8 mouse cellular contexts compared by ENCODE assay signal in the genomic region with DNA sequence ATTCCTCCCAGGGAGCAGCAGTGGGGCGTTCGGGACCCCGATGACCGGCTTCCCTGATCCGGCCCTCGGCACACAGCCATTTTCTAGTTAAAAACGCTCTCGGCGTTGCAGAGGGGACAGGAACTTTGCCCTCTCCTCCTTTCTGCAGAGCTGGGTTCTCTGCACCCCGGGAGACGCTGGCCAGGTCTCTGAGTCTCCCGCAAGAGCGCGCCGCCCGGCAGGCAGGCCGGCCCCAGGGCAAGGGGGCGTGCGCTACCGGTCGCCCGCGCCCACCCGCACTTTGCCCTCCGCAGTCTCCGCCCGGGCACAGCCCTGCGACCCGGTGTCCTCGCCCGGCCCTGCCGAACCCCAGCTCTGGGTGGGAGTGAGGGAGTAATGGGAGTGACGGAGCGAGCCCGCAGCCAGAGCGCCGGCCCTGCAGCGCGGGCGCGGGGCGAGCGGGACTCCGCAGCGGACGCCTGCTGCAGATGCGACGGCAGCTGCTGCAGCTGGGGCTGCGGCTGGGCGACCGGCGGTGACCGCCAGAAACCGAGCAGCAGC. TPM values are rescaled to one million over a fixed set of nuclear protein-coding genes. Genes with fewer than 3 reads are reported as not detected.
A peak's percentile ranks its signal among the peaks of the same experiment; 100 is the strongest.
DNase-seq lines count a peak whose midpoint lies in the region; ATAC-seq and TF ChIP-seq lines count a peak whose summit lies in the region.

No protein-coding gene starts in this region.

- peak; percentile 25; the same call in 1 of the 2 replicates for ATAC-seq in heart, embryonic 14.5 days (ENCODE audit: insufficient number of reproducible peaks, insufficient read depth, low FRiP score, low read depth)
- ATAC-seq in midbrain, embryonic 12.5 days (ENCODE audit: low FRiP score, low read depth): peak; percentile 72; the same call in 1 of the 2 replicates

- peaks cover 7% of the 10 kb centered on the region; the same call in 1 of the 2 replicates for H3K36me3 ChIP-seq in E14TG2a.4 (ENCODE audit: insufficient read depth, low read length)
- H3K36me3 ChIP-seq in heart, embryonic 14.5 days (ENCODE audit: control insufficient read depth, insufficient read depth, low read length): no peaks in the 10 kb centered on the region
- H3K36me3 ChIP-seq in midbrain, embryonic 12.5 days: no peaks in the 10 kb centered on the region

- H3K27ac ChIP-seq in heart, embryonic 14.5 days (replicated peaks in 1 of 2; ENCODE audit: control insufficient read depth in 1 of 2, insufficient read depth in 1 of 2, low read depth in 2 of 2, low read length in 2 of 2): peak overlapping the region; percentile 92 to 97
- H3K27ac ChIP-seq in midbrain, embryonic 12.5 days (replicated peaks): peak overlapping the region; percentile 98

- peaks cover 20% of the 10 kb centered on the region for H3K4me1 ChIP-seq in E14TG2a.4 (replicated peaks; ENCODE audit: low read depth, low read length)
- peaks cover 14 to 36% of the 10 kb centered on the region in 2 experiments for H3K4me1 ChIP-seq in heart, embryonic 14.5 days (ENCODE audit: control insufficient read depth in 2 of 2, insufficient read depth in 2 of 2, low read length in 2 of 2)
- peaks cover 24% of the 10 kb centered on the region for H3K4me1 ChIP-seq in midbrain, embryonic 12.5 days

- peaks cover 49% of the 10 kb centered on the region for H3K9me3 ChIP-seq in E14TG2a.4 (ENCODE audit: low read length)
- H3K9me3 ChIP-seq in heart, embryonic 14.5 days (ENCODE audit: control insufficient read depth, low read length): no peaks in the 10 kb centered on the region
- no peaks in the 10 kb centered on the region for H3K9me3 ChIP-seq in midbrain, embryonic 12.5 days

- under 1% methylated on average over 52 of the region's 54 CpGs for WGBS in heart, embryonic 14.5 days
- WGBS in midbrain, embryonic 12.5 days: 1% methylated on average over 38 of the region's 54 CpGs

- peak overlapping the region; percentile 97 for H3K9ac ChIP-seq in heart, embryonic 14.5 days (ENCODE audit: low read length)
- peak overlapping the region; percentile 93 for H3K9ac ChIP-seq in midbrain, embryonic 12.5 days (replicated peaks)

- H3K4me3 ChIP-seq in E14TG2a.4 (replicated peaks; ENCODE audit: low read length): peak overlapping the region; percentile 95
- H3K4me3 ChIP-seq in heart, embryonic 14.5 days (ENCODE audit: control insufficient read depth in 1 of 2, insufficient read depth in 1 of 2, low read depth in 1 of 2, low read length in 2 of 2): peak overlapping the region; percentile 83 to 95
- H3K4me3 ChIP-seq in midbrain, embryonic 12.5 days: peak overlapping the region; percentile 89

- DNase-seq in heart, adult 18-20 months: peak; percentile 43 to 59
- no peak for DNase-seq in heart, adult 8-10 months (ENCODE audit: low spot score)
- DNase-seq in cerebellum, postnatal 10 days: peak; percentile 70 to 71
- DNase-seq in kidney, postnatal 10 days: peak; percentile 82
- no peak for DNase-seq in spleen, adult 12 weeks (ENCODE audit: low spot score)

- TF ChIP-seq CTCF in E14TG2a.4 (conservative IDR thresholded peaks at IDR 0.05; ENCODE audit: low read length): no peak

- H3K27me3 ChIP-seq in E14TG2a.4 (ENCODE audit: insufficient read depth, low read length): peaks cover 12% of the 10 kb centered on the region
- no peaks in the 10 kb centered on the region for H3K27me3 ChIP-seq in heart, embryonic 14.5 days (ENCODE audit: control insufficient read depth, insufficient read depth, low read length)
- peaks cover 5% of the 10 kb centered on the region; the same call in 1 of the 2 replicates for H3K27me3 ChIP-seq in midbrain, embryonic 12.5 days

- peak overlapping the region; percentile 92 for H3K4me2 ChIP-seq in heart, embryonic 14.5 days (ENCODE audit: low read length)
- H3K4me2 ChIP-seq in midbrain, embryonic 12.5 days (replicated peaks): peak overlapping the region; percentile 75

RNA-seq across cellular contexts. Expression of a gene that starts 0.6 kb away (rescaled TPM):
- total RNA-seq in heart, adult 18-20 months (2021): 10 to 100 TPM; 45.5 to 46.5 TPM
- 10 to 100 TPM; 36.6 to 56.3 (median 46.4) TPM for total RNA-seq in heart, adult 8-10 months (2022)
- polyA plus RNA-seq in heart, embryonic 14.5 days (2014; fragmentation: Nextera tagmentation; extraction: Ambion mirVana): 30.9 and 32.9 TPM in 2 replicates
- polyA plus RNA-seq in midbrain, embryonic 12.5 days (2016; fragmentation: Nextera tagmentation; extraction: Ambion mirVana): 58.5 and 69.5 TPM in 2 replicates

RNA-seq across cellular contexts. Expression of a gene that starts 57.9 kb away (rescaled TPM):
- total RNA-seq in heart, adult 18-20 months (2021): 1 to 10 TPM; 8.3 to 8.4 TPM
- 1 to 10 TPM; 5.5 to 9.9 (median 8.5) TPM for total RNA-seq in heart, adult 8-10 months (2022)
- polyA plus RNA-seq in heart, embryonic 14.5 days (2014; fragmentation: Nextera tagmentation; extraction: Ambion mirVana): 113 and 147 TPM in 2 replicates
- 559 and 602 TPM in 2 replicates for polyA plus RNA-seq in midbrain, embryonic 12.5 days (2016; fragmentation: Nextera tagmentation; extraction: Ambion mirVana)

Comparison
In these comparisons a context has a peak if more than half of its experiments do, and no peak if none do; other contexts are left out.
1. DNase-seq: peak in heart, adult 18-20 months (2 of 2), cerebellum, postnatal 10 days (2 of 2) and kidney, postnatal 10 days (single experiment); none in heart, adult 8-10 months (single experiment) and spleen, adult 12 weeks (single experiment).
2. Peak in every context shown above with its lines, with median percentiles within 50 percentile points of each other: H3K4me3 ChIP-seq.